Mouse (Mus musculus) lung, adult 2 months (tissue): ENCODE results near the gene Alpk1.

ENCODE experiments used
- CTCF ChIP-seq: fragments of 200-500 bp; IDR thresholded peaks from 2 replicates; pipeline ENCODE4 v1.5.1; 2011; ENCODE audit warnings: mild to moderate bottlenecking, low read length, control low read depth; ENCODE audit not compliant: insufficient read depth
- POLR2A ChIP-seq: fragments of 200-500 bp; IDR thresholded peaks from 2 replicates; pipeline ENCODE4 v1.6.1; 2011; ENCODE audit warnings: low read depth, mild to moderate bottlenecking, control low read depth, low read length, borderline replicate concordance; ENCODE audit errors: extremely low read depth

GRCm38 (mm10) chr3:127802814-127803213 lies 22.5 kb upstream of the Alpk1 start:
- TF ChIP-seq POLR2A = no peak
- TF ChIP-seq CTCF = no peak
